Mouse (Mus musculus): ENCODE measurements around the gene Lgi4. TPM values are rescaled to one million over a fixed set of nuclear protein-coding genes. Genes with fewer than 3 reads are reported as not detected.

The Lgi4 gene
- total and polyA plus RNA-seq, 3 experiments, result 0.05 TPM; not detected in 2

DNA sequence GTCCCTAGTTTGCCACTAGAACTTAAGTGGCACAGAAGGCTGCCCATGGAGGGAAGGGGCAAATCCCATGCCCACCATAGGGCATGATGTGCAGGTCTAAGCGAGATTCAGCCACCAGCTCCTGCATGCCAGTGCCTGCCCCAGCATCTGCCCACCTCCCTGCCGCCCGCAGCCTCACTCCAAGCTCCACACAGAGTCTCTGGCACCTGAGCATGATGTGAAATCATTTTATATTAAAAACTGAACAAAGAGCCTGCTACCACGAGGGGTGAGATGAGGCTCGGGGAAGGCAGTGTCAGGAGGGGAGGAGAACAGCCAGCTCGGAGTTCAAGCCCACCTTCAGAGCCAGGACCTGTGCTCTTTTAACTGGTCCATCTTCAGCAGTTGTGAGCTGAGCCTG lies 11.2 kb downstream of the Lgi4 start:
- peaks cover 34% of the 10 kb centered on the region for H3K9me3 ChIP-seq (replicated peaks)
- DNase-seq (ENCODE audit: low spot score) (no peak), ATAC-seq (ENCODE audit: extremely low read depth, insufficient number of reproducible peaks, low FRiP score, poor library complexity, severe bottlenecking) (no peak)
- no peaks in the 10 kb centered on the region for H3K4me1 ChIP-seq (ENCODE audit: insufficient read depth, low read depth, low read length)
- H3K4me3 ChIP-seq (ENCODE audit: low read depth, low read length), result no peak overlapping the region
- H3K36me3 ChIP-seq (replicated peaks), result no peaks in the 10 kb centered on the region
- no peaks in the 10 kb centered on the region for H3K27me3 ChIP-seq (ENCODE audit: insufficient read depth, low read length)
- TF ChIP-seq TAL1 (conservative IDR thresholded peaks at IDR 0.05; ENCODE audit: low read depth, low read length) (no peak), CTCF (IDR thresholded peaks at IDR 0.05; ENCODE audit: low read depth, low read length) (no peak), POLR2AphosphoS5 (IDR thresholded peaks at IDR 0.05; ENCODE audit: insufficient replicate concordance, low read depth, low read length) (no peak), GATA2 (IDR thresholded peaks at IDR 0.05; ENCODE audit: borderline replicate concordance, low read depth, low read length) (no peak), GATA1 (IDR thresholded peaks at IDR 0.05; ENCODE audit: borderline replicate concordance, low read length) (no peak)

DNA sequence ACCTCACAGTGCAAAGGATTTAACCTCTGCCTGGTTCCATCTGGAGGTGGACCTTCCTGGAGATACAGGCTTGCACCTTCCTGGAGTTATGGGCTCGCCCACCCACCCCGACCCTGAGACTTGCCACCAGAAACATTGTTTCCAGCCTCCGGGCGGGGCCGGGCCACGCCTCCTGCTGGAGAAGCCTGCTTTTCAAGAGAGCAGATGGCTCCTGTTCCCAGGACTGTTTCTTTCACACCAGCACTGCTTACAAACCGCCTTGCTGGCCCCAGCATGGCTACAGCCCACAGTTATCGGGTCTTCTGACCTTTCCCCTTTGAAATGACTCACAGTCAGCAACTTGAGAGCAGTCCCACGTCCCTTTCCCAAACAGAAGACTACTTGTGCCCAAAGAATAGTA lies 13.2 kb downstream of the Lgi4 start:
- Histone ChIP-seq H3K36me3 (replicated peaks) (no peaks in the 10 kb centered on the region), H3K4me1 (ENCODE audit: insufficient read depth, low read depth, low read length) (no peaks in the 10 kb centered on the region), H3K4me3 (ENCODE audit: low read depth, low read length) (no peak overlapping the region), H3K27me3 (ENCODE audit: insufficient read depth, low read length) (no peaks in the 10 kb centered on the region), H3K9me3 (replicated peaks) (peaks cover 34% of the 10 kb centered on the region)
- DNase-seq (ENCODE audit: low spot score) (no peak), ATAC-seq (ENCODE audit: extremely low read depth, insufficient number of reproducible peaks, low FRiP score, poor library complexity, severe bottlenecking) (no peak)
- TF ChIP-seq CTCF (IDR thresholded peaks at IDR 0.05; ENCODE audit: low read depth, low read length) (no peak), GATA2 (IDR thresholded peaks at IDR 0.05; ENCODE audit: borderline replicate concordance, low read depth, low read length) (no peak), POLR2AphosphoS5 (IDR thresholded peaks at IDR 0.05; ENCODE audit: insufficient replicate concordance, low read depth, low read length) (no peak), TAL1 (conservative IDR thresholded peaks at IDR 0.05; ENCODE audit: low read depth, low read length) (no peak), GATA1 (IDR thresholded peaks at IDR 0.05; ENCODE audit: borderline replicate concordance, low read length) (no peak)

GRCm38 (mm10) chr7:31073546-31073945 lies 14.4 kb downstream of the Lgi4 start:
- Histone ChIP-seq H3K4me3 (ENCODE audit: low read depth, low read length) (no peak overlapping the region), H3K36me3 (replicated peaks) (no peaks in the 10 kb centered on the region), H3K9me3 (replicated peaks) (peaks cover 27% of the 10 kb centered on the region), H3K4me1 (ENCODE audit: insufficient read depth, low read depth, low read length) (no peaks in the 10 kb centered on the region), H3K27me3 (ENCODE audit: insufficient read depth, low read length) (no peaks in the 10 kb centered on the region)
- ATAC-seq (ENCODE audit: extremely low read depth, insufficient number of reproducible peaks, low FRiP score, poor library complexity, severe bottlenecking), result no peak
- no peak for DNase-seq (ENCODE audit: low spot score)
- TF ChIP-seq GATA2 (IDR thresholded peaks at IDR 0.05; ENCODE audit: borderline replicate concordance, low read depth, low read length), result no peak
- no peak for TF ChIP-seq POLR2AphosphoS5 (IDR thresholded peaks at IDR 0.05; ENCODE audit: insufficient replicate concordance, low read depth, low read length)
- TF ChIP-seq TAL1 (conservative IDR thresholded peaks at IDR 0.05; ENCODE audit: low read depth, low read length), result no peak
- TF ChIP-seq CTCF (IDR thresholded peaks at IDR 0.05; ENCODE audit: low read depth, low read length), result no peak
- TF ChIP-seq GATA1 (IDR thresholded peaks at IDR 0.05; ENCODE audit: borderline replicate concordance, low read length), result no peak

GRCm38 (mm10) chr7:31074061-31074712 lies 15.0 kb downstream of the Lgi4 start:
- H3K4me1 ChIP-seq (ENCODE audit: insufficient read depth, low read depth, low read length), result no peaks in the 10 kb centered on the region
- H3K36me3 ChIP-seq (replicated peaks), result no peaks in the 10 kb centered on the region
- H3K9me3 ChIP-seq (replicated peaks), result peaks cover 21% of the 10 kb centered on the region
- H3K27me3 ChIP-seq (ENCODE audit: insufficient read depth, low read length), result no peaks in the 10 kb centered on the region
- no peak overlapping the region for H3K4me3 ChIP-seq (ENCODE audit: low read depth, low read length)
- ATAC-seq (ENCODE audit: extremely low read depth, insufficient number of reproducible peaks, low FRiP score, poor library complexity, severe bottlenecking) (no peak), DNase-seq (ENCODE audit: low spot score) (no peak)
- TF ChIP-seq CTCF (IDR thresholded peaks at IDR 0.05; ENCODE audit: low read depth, low read length) (no peak), GATA2 (IDR thresholded peaks at IDR 0.05; ENCODE audit: borderline replicate concordance, low read depth, low read length) (no peak), TAL1 (conservative IDR thresholded peaks at IDR 0.05; ENCODE audit: low read depth, low read length) (no peak), GATA1 (IDR thresholded peaks at IDR 0.05; ENCODE audit: borderline replicate concordance, low read length) (no peak), POLR2AphosphoS5 (IDR thresholded peaks at IDR 0.05; ENCODE audit: insufficient replicate concordance, low read depth, low read length) (no peak)

DNA sequence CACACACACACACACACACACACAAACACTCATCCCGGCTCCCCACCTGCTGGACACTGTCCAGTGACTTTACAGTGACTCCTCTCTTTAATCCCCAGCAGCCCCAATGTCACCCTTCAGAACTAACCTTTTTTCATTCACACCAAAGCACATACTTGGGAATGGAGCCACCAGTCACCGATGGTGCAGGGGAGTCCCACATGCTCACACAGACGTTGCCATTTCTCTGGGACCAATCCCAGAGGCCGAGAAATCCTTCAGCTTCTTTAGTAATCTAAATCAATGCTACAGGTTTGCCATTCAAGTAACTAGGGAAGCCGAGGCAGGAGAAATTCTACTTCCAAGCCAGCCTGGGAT lies 15.5 kb downstream of the Lgi4 start:
- no peak for DNase-seq (ENCODE audit: low spot score)
- peaks cover 15% of the 10 kb centered on the region for H3K9me3 ChIP-seq (replicated peaks)
- no peaks in the 10 kb centered on the region for H3K27me3 ChIP-seq (ENCODE audit: insufficient read depth, low read length)
- H3K4me1 ChIP-seq (ENCODE audit: insufficient read depth, low read depth, low read length), result no peaks in the 10 kb centered on the region
- no peak overlapping the region for H3K4me3 ChIP-seq (ENCODE audit: low read depth, low read length)
- no peak for ATAC-seq (ENCODE audit: extremely low read depth, insufficient number of reproducible peaks, low FRiP score, poor library complexity, severe bottlenecking)
- no peaks in the 10 kb centered on the region for H3K36me3 ChIP-seq (replicated peaks)
- TF ChIP-seq POLR2AphosphoS5 (IDR thresholded peaks at IDR 0.05; ENCODE audit: insufficient replicate concordance, low read depth, low read length), result no peak
- TF ChIP-seq GATA1 (IDR thresholded peaks at IDR 0.05; ENCODE audit: borderline replicate concordance, low read length), result no peak
- no peak for TF ChIP-seq CTCF (IDR thresholded peaks at IDR 0.05; ENCODE audit: low read depth, low read length)
- TF ChIP-seq TAL1 (conservative IDR thresholded peaks at IDR 0.05; ENCODE audit: low read depth, low read length), result no peak
- TF ChIP-seq GATA2 (IDR thresholded peaks at IDR 0.05; ENCODE audit: borderline replicate concordance, low read depth, low read length), result no peak

GRCm38 (mm10) chr7:31076492-31076891 lies 17.4 kb downstream of the Lgi4 start, which contains the start of gene Fxyd3:
Gene Fxyd3 (minus strand): TSS chr7:31076704.
- Histone ChIP-seq H3K9me3 (replicated peaks) (peaks cover 12% of the 10 kb centered on the region), H3K27me3 (ENCODE audit: insufficient read depth, low read length) (no peaks in the 10 kb centered on the region), H3K4me1 (ENCODE audit: insufficient read depth, low read depth, low read length) (no peaks in the 10 kb centered on the region), H3K4me3 (ENCODE audit: low read depth, low read length) (no peak within 1 kb of the TSS), H3K36me3 (replicated peaks) (no peaks in the 10 kb centered on the region)
- TF ChIP-seq GATA1 (IDR thresholded peaks at IDR 0.05; ENCODE audit: borderline replicate concordance, low read length) (no peak), GATA2 (IDR thresholded peaks at IDR 0.05; ENCODE audit: borderline replicate concordance, low read depth, low read length) (no peak), POLR2AphosphoS5 (IDR thresholded peaks at IDR 0.05; ENCODE audit: insufficient replicate concordance, low read depth, low read length) (no peak), TAL1 (conservative IDR thresholded peaks at IDR 0.05; ENCODE audit: low read depth, low read length) (no peak)
- ATAC-seq (ENCODE audit: extremely low read depth, insufficient number of reproducible peaks, low FRiP score, poor library complexity, severe bottlenecking) (no peak), DNase-seq (ENCODE audit: low spot score) (no peak)
